Mouse (Mus musculus) liver, embryonic 12.5 days (tissue): ENCODE data around the gene Map1lc3b. TPM values are rescaled to one million over a fixed set of nuclear protein-coding genes. Genes with fewer than 3 reads are reported as not detected.

Source experiments
- ATAC-seq: fragments of 200-750 bp; cut with Nextera tagmentation; 2 replicates; pipeline ENCODE4 v1.8.0; 2017; ENCODE audit warnings: moderate number of reproducible peaks, mild to moderate bottlenecking, moderate library complexity
- H3K27ac ChIP-seq: fragments of 300-500 bp; sonication (generic); 2 replicates; pipeline ENCODE4 v1.5.1; 2016; ENCODE audit warnings: mild to moderate bottlenecking
- H3K27me3 ChIP-seq: fragments of 300-500 bp; sonication (generic); replicated peaks from 2 replicates; pipeline ENCODE4 v1.6.1; 2016; ENCODE audit warnings: mild to moderate bottlenecking, moderate library complexity
- H3K36me3 ChIP-seq: fragments of 300-500 bp; sonication (generic); 2 replicates; pipeline ENCODE4 v1.6.1; 2016; ENCODE audit warnings: mild to moderate bottlenecking, moderate library complexity
- H3K4me1 ChIP-seq: fragments of 300-500 bp; sonication (generic); 2 replicates; pipeline ENCODE4 v1.6.1; 2016
- H3K4me2 ChIP-seq: fragments of 300-500 bp; sonication (generic); 2 replicates; pipeline ENCODE4 v1.6.1; 2016; ENCODE audit warnings: mild to moderate bottlenecking, moderate library complexity
- H3K4me3 ChIP-seq: fragments of 300-500 bp; sonication (generic); 2 replicates; pipeline ENCODE4 v1.5.1; 2016; ENCODE audit warnings: mild to moderate bottlenecking, moderate library complexity
- H3K9ac ChIP-seq: fragments of 300-500 bp; sonication (generic); 2 replicates; pipeline ENCODE4 v1.6.1; 2016; ENCODE audit warnings: mild to moderate bottlenecking, moderate library complexity
- H3K9me3 ChIP-seq: fragments of 300-500 bp; sonication (generic); replicated peaks from 2 replicates; pipeline ENCODE4 v1.6.1; 2016; ENCODE audit warnings: mild to moderate bottlenecking, moderate library complexity
- WGBS: fragments of 180-500 bp; shearing (Covaris S2); methylation state at CpG from one replicate; pipeline ENCODE4 v1.1.7; 2016; ENCODE audit not compliant: insufficient replicate concordance; 5-methylcytosine and 5-hydroxymethylcytosine counted together
- polyA plus RNA-seq: library from polyadenylated mRNA; unstranded; fragments of >200 nt; fragmentation: Nextera tagmentation; extraction: Ambion mirVana; gene quantifications from 2 replicates; pipeline ENCODE4 v1.2.1, GENCODE M21; 2016

Map1lc3b gene
- polyA plus RNA-seq, 1 experiment from 2014 or later, result 137 TPM

DNA sequence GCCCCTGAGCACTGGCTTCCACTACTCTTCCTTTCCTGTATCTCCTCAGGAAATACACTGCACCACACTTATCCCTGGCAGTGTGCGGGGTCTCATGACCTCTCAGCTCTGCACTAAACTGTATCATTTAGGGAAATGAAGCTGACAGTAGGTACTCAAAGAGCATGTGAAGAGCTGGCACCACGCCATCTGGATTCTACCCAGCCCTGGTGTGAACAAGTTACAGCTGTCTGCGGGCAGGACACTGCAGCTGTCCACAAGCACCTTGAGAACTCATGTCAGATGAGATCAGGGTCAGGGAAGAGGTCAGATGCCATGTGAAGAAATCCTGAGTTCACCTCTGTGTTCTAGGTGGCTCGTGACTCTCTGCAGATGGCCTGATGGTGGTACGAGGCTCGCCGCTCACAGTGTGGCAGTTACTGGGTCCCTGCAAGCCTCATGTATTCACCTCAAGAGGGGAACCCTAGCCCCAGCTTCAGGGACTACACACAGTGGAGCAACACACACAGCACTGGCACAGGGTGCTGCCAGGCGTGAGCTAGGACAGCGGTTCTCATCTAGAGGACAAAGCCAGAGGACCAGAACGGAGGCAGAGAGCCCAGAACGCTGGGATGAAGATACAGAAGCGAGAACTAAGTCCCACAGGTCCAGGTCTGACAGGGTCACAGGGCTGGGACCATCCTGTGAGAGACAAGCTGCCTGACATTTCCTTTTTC, 30.8 kb downstream of the Map1lc3b start:
- Histone ChIP-seq H3K4me1 (no peaks in the 10 kb centered on the region), H3K4me3 (no peak overlapping the region), H3K9me3 (no peaks in the 10 kb centered on the region), H3K9ac (no peak overlapping the region), H3K4me2 (no peak overlapping the region), H3K27me3 (0 out of 2 replicates have a peak, but pooled peaks cover 4% of the 10 kb centered on the region), H3K36me3 (no peaks in the 10 kb centered on the region), H3K27ac (no peak overlapping the region)
- WGBS, result 65% methylated on average over 12 of the region's 12 CpGs
- no peak for ATAC-seq

DNA sequence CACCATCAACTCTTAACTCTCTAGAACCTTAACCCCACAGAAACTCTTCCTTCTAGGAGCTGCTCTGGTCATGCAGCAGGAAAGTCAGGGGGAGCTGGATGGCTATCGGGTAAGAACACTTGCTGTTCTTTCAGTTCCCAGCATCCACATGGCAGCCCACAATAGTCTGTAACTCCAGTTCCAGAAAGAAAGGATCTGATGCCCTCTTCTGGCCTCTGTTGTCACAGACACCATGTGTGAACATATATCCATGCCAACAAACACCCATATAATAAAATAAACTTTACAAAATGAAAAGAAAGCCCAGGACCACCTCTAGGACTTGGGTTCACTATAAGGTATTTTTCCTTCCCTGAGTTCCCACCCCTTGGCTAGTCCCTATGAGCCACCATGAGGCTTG, 31.7 kb downstream of the Map1lc3b start:
- Histone ChIP-seq H3K4me1 (no peaks in the 10 kb centered on the region), H3K9ac (no peak overlapping the region), H3K4me3 (no peak overlapping the region), H3K27me3 (0 out of 2 replicates have a peak, but pooled peaks cover 4% of the 10 kb centered on the region), H3K9me3 (no peaks in the 10 kb centered on the region), H3K27ac (no peak overlapping the region), H3K36me3 (no peaks in the 10 kb centered on the region), H3K4me2 (no peak overlapping the region)
- no peak for ATAC-seq
- 48% methylated on average over 1 of the region's 1 CpGs for WGBS

DNA sequence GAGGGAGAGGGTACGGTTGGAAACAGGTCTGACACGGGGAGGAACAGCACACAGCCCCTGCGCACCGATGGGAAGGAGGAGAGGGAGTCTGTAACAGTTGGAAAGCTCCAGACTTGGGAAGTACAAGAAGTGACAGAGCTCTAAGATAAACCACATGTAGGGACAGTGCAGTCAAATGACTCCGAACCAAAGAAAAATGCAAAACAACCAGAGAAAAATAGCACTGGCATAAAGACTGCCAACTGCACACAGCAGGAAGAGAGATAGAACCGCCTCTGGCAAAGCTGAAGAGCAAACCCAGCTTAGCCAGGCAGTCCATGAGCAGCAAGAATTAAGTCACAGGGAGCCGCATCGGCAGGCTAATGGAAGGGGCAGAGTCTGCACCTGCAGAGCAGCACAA, 32.9 kb downstream of the Map1lc3b start:
- Histone ChIP-seq H3K4me2 (no peak overlapping the region), H3K27ac (no peak overlapping the region), H3K9me3 (no peaks in the 10 kb centered on the region), H3K27me3 (0 out of 2 replicates have a peak, but pooled peaks cover 4% of the 10 kb centered on the region), H3K36me3 (peaks cover 3% of the 10 kb centered on the region; the same call in 1 of the 2 replicates), H3K4me1 (no peaks in the 10 kb centered on the region), H3K9ac (no peak overlapping the region), H3K4me3 (no peak overlapping the region)
- ATAC-seq, result no peak
- 73% methylated on average over 8 of the region's 8 CpGs for WGBS

DNA sequence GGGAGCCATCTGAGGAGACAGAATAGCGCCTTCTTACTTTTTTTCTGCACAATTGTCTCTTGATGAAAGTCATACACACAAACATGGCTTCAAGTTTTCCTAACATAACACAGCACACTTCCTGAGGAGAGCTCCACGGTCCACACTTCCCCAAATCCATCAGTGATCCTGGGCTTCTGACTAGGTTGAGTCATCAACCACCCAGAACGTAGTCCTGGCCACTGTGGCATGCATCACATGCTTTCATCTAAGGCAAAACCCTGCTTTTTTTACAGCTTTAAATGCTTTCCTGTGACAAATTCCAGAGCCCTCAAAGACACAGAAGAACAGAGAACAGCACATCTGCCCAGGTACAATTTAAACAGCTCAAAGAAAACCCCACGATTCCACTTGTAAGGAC, 38.5 kb downstream of the Map1lc3b start:
- 55% methylated on average over 4 of the region's 4 CpGs for WGBS
- no peak overlapping the region for H3K27ac ChIP-seq

DNA sequence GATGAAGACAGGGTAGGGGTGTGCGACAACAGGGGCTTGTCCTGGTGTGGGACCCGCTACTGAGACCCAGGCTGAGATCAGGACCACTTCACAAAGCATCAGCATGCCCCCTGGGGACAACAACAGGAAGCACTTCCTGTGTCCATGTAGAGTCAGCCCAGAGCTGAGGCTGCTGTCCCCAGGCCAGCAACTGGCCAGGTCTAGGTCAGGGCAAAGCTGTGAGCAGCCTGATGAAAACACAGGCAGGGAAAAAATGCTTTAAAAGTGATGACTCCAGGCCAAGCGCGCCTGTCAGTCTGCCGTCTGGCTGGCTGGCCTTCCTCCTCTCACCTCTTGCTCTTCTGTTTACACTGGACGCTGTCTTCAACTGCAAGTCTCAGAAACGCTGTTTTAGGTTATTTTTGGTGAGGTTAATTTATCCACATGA, 41.5 kb downstream of the Map1lc3b start:
- Histone ChIP-seq H3K4me3 (no peak overlapping the region), H3K36me3 (peaks cover 6% of the 10 kb centered on the region; the same call in 1 of the 2 replicates), H3K27ac (no peak overlapping the region), H3K4me2 (no peak overlapping the region), H3K4me1 (0 out of 2 replicates have a peak, but pooled peaks cover 6% of the 10 kb centered on the region), H3K9me3 (no peaks in the 10 kb centered on the region), H3K27me3 (no peaks in the 10 kb centered on the region), H3K9ac (no peak overlapping the region)
- ATAC-seq, result 0 out of 2 replicates have a peak, but pooled peaks have one; percentile 32
- 46% methylated on average over 7 of the region's 7 CpGs for WGBS

More for the DNA sequence above, 38.5 kb downstream of the Map1lc3b start:
- H3K4me2 ChIP-seq, result no peak overlapping the region
- peaks cover 6% of the 10 kb centered on the region; the same call in 1 of the 2 replicates for H3K36me3 ChIP-seq
- no peak overlapping the region for H3K9ac ChIP-seq
- H3K27me3 ChIP-seq, result 0 out of 2 replicates have a peak, but pooled peaks cover 4% of the 10 kb centered on the region
- no peak for ATAC-seq
- H3K4me3 ChIP-seq, result no peak overlapping the region
- no peaks in the 10 kb centered on the region for H3K4me1 ChIP-seq
- H3K9me3 ChIP-seq, result no peaks in the 10 kb centered on the region

DNA sequence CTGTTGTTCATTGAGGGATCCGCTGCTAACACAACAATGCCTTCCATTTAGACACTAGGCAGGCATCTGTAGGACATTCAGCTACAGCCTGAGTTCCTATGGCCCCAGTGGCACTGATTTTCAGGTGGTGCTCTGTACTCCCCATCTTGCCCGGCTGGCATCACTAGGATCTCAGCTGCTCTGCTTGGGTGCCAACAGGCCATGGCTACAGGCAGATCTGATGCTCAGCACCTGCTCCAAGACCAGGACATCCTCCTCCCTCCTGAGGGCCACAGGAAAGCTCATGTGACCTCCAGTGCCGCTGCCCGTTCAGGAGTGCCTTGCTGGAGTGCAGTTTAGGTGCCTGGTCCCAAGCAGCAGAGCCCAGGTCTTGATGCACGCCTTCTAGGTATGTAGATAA, 42.2 kb downstream of the Map1lc3b start:
- Histone ChIP-seq H3K27me3 (no peaks in the 10 kb centered on the region), H3K9ac (no peak overlapping the region), H3K4me2 (no peak overlapping the region), H3K27ac (no peak overlapping the region; the same call in 1 of the 2 replicates), H3K36me3 (peaks cover 6% of the 10 kb centered on the region; the same call in 1 of the 2 replicates), H3K4me1 (0 out of 2 replicates have a peak, but pooled peaks cover 6% of the 10 kb centered on the region), H3K9me3 (no peaks in the 10 kb centered on the region), H3K4me3 (no peak overlapping the region)
- 69% methylated on average over 5 of the region's 5 CpGs for WGBS
- ATAC-seq, result no peak

DNA sequence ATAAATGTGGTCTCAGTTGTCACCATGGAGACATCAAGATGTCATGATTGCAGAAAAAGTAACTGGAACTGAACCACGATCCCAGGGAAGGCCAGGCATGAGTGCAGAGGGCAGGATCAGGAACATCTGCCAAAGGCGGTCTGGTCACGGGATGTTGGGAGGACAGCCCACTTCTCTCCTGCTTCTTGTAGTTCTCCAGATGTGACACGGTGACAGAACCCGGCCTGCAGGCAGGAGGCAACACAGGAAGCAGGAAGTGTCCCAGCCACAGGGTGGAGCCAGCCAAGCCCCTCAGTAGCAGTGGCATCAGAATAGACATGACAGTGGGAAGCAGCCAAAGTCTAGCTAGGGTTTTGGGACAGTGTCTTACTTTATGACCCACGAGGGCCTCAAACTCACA, 45.4 kb downstream of the Map1lc3b start:
- Histone ChIP-seq H3K9ac (no peak overlapping the region), H3K9me3 (no peaks in the 10 kb centered on the region), H3K36me3 (no peaks in the 10 kb centered on the region), H3K27me3 (no peaks in the 10 kb centered on the region), H3K27ac (no peak overlapping the region), H3K4me3 (no peak overlapping the region), H3K4me2 (no peak overlapping the region), H3K4me1 (0 out of 2 replicates have a peak, but pooled peaks cover 6% of the 10 kb centered on the region)
- WGBS, result 16% methylated on average over 6 of the region's 6 CpGs
- no peak for ATAC-seq

DNA sequence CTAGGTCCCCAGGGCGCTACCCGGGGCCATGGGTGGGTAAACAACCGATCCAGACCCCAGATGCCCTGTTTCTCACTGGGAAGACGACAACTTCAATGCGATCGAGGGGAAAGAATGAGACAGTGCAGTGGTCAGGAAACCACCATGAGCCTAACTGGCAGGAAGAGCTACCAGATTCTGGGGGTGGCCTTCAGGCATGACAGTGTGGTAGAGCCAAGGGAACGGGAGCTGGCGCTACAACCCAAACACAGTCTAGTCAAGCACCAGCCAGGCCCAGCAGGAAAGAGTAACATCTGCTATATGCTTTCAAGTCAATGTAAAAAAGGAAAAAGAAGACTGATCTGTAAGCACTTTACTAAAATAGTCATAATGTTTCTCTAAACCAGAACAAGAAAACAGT, 46.0 kb downstream of the Map1lc3b start:
- Histone ChIP-seq H3K4me2 (no peak overlapping the region), H3K27ac (no peak overlapping the region), H3K9me3 (no peaks in the 10 kb centered on the region), H3K9ac (no peak overlapping the region), H3K4me1 (0 out of 2 replicates have a peak, but pooled peaks cover 6% of the 10 kb centered on the region), H3K4me3 (no peak overlapping the region), H3K36me3 (no peaks in the 10 kb centered on the region), H3K27me3 (no peaks in the 10 kb centered on the region)
- ATAC-seq, result no peak
- WGBS, result 55% methylated on average over 8 of the region's 8 CpGs

DNA sequence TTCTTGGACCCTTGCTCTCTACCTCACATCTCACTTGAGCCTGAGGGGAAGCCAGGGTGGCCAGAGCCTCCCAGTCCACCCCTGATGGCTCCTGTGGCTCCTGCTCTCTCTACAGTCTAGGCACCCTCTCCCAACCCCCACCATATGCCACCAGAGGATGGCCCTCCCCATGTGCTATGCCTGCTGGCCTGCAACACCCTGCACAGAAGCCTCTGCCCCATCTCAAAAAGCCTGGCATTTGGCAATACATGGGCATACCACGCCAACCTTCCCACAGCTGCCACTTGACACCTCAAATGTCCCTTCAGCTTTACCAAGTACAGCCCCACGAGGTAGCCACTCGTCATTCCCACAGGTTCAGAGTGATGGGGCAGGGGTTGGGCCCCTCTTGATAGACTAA, 52.6 kb downstream of the Map1lc3b start:
- H3K27me3 ChIP-seq, result peaks cover 4% of the 10 kb centered on the region; the same call in 1 of the 2 replicates

DNA sequence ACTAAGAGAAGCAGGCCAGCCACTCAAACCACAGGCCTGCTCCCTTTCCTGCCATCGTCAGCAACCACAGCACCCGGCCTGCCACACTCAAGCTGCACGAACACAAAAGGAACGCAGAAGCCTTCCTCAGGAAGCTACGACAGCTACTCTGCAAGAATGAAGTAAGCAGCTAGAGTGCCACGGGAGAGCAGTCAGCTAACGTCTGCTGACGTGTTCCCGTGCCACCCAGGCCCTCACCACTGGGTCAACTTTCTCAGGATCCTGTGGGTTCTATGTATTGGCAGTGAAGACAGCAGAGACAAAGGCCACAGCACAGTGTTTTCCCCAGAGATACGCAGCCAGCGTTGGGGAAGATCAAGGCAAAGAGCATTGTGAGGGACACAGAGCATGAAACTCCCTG, 53.2 kb downstream of the Map1lc3b start:
- no peak overlapping the region for H3K9ac ChIP-seq
- peaks cover 6% of the 10 kb centered on the region; the same call in 1 of the 2 replicates for H3K27me3 ChIP-seq
- H3K36me3 ChIP-seq, result no peaks in the 10 kb centered on the region
- H3K27ac ChIP-seq, result no peak overlapping the region
- no peak overlapping the region for H3K4me3 ChIP-seq
- no peak overlapping the region for H3K4me2 ChIP-seq
- no peak for ATAC-seq
- H3K9me3 ChIP-seq, result no peaks in the 10 kb centered on the region
- H3K4me1 ChIP-seq, result peaks cover 9% of the 10 kb centered on the region; the same call in 1 of the 2 replicates
- WGBS, result 20% methylated on average over 11 of the region's 11 CpGs

More for the DNA sequence above, 52.6 kb downstream of the Map1lc3b start:
- WGBS, result 42% methylated on average over 3 of the region's 3 CpGs
- Histone ChIP-seq H3K36me3 (no peaks in the 10 kb centered on the region), H3K9me3 (no peaks in the 10 kb centered on the region), H3K27ac (no peak overlapping the region), H3K9ac (no peak overlapping the region), H3K4me3 (no peak overlapping the region), H3K4me1 (peaks cover 6% of the 10 kb centered on the region; the same call in 1 of the 2 replicates), H3K4me2 (no peak overlapping the region)
- ATAC-seq, result no peak

DNA sequence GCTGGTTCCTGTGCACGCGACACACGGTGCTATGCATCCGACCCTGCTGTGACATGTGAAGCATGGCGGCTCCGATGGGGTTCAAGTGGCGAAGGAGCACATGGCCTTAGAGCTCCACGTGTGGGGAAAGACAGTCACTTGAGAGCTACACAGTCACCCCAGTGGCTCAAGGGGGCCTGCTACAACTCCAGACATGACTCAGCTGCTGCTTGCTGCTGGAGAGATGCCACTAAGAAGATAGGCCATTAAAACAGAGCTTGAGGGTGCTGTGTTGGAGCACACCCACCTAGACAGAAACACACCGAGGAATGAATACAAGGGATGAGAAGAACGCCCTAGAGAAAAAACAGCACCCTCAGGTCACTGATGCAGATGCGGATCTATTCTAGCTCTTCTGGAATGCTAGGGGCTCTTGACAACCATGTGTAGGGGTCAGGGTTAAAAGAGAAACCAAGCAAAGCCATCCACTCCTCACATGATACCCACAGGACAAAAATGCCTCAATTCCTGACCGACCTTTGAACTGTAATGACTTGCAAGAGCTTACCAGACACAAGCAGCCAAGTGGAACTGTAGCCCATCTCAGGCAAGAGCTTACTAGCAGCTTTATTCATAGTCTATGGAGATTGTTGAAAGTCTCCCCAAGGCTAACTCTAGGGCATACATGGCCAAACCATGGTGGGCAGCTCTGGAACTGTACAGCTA, 57.5 kb downstream of the Map1lc3b start:
- peaks cover 46% of the 10 kb centered on the region for H3K27me3 ChIP-seq
- no peaks in the 10 kb centered on the region for H3K9me3 ChIP-seq
- H3K4me3 ChIP-seq, result no peak overlapping the region
- no peak overlapping the region for H3K4me2 ChIP-seq
- no peak overlapping the region for H3K9ac ChIP-seq
- ATAC-seq, result no peak
- H3K4me1 ChIP-seq, result peaks cover 28% of the 10 kb centered on the region
- no peaks in the 10 kb centered on the region for H3K36me3 ChIP-seq
- 73% methylated on average over 12 of the region's 12 CpGs for WGBS
- no peak overlapping the region for H3K27ac ChIP-seq
